Mouse (Mus musculus) adipocyte (in vitro differentiated cells): Measurements from ENCODE around the gene Gm17535.
"Not testable (repeated sequence)": the region's sequence is repeated elsewhere in the genome, so short reads cannot be mapped to it uniquely, and the experiment has no call there.

ENCODE experiments used
- DNase-seq: peaks from one replicate; pipeline ENCODE4 v3.0.0-alpha.2; 2016; ENCODE audit warnings: low spot score

Gm17535 gene

DNA sequence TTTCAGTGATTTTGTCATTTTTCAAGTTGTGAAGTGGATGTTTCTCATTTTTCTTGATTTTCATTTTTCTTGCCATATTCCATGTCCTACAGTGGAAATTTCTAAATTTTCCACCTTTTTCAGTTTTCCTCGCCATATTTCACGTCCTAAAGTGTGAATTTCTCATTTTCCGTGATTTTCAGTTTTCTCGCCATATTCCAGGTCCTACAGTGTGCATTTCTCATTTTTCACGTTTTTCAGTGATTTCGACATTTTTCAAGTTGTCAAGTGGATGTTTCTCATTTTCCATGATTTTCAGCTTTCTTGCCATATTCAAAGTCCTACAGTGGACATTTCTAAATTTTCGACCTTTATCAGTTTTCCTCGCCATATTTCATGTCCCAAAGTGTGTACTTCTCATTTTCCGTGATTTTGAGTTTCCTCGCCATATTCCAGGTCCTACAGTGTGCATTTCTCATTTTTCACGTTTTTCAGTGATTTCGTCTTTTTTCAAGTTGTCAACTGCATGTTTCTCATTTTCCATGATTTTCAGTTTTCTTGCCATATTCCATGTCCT lies 9.4 kb upstream of the Gm17535 start, which contains the start of gene Gm10717:
Gm10717 (plus strand) TSS at position 506 of the 556 bp plus-strand sequence.
- not testable (repeated sequence) for DNase-seq

GRCm38 (mm10) chr9:3025653-3026052 lies 8.7 kb upstream of the Gm17535 start:
- DNase-seq, result not testable (repeated sequence)

DNA sequence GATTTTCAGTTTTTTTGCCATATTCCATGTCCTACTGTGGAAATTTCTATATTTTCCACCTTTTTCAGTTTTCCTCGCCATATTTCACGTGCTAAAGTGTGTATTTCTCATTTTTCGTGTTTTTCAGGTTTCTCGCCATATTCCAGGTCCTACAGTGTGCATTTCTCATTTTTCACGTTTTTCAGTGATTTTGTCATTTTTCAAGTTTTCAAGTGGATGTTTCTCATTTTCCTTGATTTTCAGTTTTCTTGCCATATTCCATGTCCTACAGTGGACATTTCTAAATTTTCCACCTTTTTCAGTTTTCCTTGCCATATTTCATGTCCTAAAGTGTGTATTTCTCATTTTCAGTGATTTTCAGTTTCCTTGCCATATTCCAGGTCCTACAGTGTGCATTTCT lies 8.3 kb upstream of the Gm17535 start:
- DNase-seq, result not testable (repeated sequence)

DNA sequence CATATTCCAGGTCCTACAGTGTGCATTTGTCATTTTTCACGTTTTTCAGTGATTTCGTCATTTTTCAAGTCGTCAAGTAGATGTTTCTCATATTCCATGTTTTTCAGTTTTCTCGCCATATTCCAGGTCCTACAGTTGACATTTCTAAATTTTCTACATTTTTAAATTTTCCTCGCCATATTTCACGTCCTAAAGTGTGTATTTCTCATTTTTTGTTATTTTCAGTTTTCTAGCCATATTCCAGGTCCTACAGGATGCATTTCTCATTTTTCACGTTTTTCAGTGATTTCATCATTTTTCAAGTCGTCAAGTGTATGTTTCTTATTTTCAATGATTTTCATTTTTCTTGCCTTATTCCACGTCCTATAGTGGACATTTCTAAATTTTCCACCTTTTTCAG lies 7.7 kb upstream of the Gm17535 start:
- not testable (repeated sequence) for DNase-seq

GRCm38 (mm10) chr9:3027200-3027599 lies 7.2 kb upstream of the Gm17535 start:
- peak; percentile 80 for DNase-seq

DNA sequence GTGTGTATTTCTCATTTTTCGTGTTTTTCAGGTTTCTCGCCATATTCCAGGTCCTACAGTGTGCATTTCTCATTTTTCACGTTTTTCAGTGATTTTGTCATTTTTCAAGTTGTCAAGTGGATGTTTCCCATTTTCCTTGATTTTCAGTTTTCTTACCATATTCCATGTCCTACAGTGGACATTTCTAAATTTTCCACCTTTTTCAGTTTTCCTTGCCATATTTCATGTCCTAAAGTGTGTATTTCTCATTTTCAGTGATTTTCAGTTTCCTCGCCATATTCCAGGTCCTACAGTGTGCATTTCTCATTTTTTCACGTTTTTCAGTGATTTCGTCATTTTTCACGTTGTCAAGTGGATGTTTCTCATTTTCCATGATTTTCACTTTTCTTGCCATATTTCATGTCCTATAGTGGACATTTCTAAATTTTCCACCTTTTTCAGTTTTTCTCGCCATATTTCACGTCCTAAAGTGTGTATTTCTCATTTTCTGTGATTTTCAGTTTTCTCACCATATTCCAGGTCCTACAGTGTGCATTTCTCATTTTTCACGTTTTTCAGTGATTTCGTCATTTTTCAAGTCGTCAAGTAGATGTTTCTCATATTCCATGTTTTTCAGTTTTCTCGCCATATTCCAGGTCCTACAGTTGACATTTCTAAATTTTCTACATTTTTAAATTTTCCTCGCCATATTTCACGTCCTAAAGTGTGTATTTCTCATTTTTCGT lies 5.0 kb upstream of the Gm17535 start:
- not testable (repeated sequence) for DNase-seq

DNA sequence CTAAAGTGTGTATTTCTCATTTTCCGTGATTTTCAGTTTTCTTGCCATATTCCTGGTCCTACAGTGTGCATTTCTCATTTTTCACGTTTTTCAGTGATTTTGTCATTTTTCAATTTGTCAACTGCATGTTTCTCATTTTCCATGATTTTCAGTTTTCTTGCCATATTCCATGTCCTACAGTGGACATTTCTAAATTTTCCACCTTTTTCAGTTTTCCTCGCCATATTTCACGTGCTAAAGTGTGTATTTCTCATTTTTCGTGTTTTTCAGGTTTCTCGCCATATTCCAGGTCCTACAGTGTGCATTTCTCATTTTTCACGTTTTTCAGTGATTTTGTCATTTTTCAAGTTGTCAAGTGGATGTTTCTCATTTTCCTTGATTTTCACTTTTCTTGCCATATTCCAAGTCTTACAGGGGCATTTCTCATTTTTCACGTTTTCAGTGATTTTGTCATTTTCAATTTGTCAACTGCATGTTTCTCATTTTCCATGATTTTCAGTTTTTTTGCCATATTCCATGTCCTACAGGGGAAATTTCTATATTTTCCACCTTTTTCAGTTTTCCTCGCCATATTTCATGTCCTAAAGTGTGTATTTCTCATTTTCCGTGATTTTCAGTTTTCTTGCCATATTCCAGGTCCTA lies 3.6 kb upstream of the Gm17535 start:
- peak; percentile 98 for DNase-seq

GRCm38 (mm10) chr9:3036577-3036976 lies 2.2 kb downstream of the Gm17535 start, which contains the start of gene Gm10715:
Gene Gm10715 (plus strand): TSS chr9:3036877.
- DNase-seq, result not testable (repeated sequence)

GRCm38 (mm10) chr9:3038161-3038560 lies 3.8 kb downstream of the Gm17535 start:
- peak; percentile 28 for DNase-seq
